Mouse (Mus musculus) lung, embryonic 14.5 days (tissue): ENCODE measurements around the gene Rarres2. TPM values are rescaled to one million over a fixed set of nuclear protein-coding genes. Genes with fewer than 3 reads are reported as not detected.

ENCODE experiments used
- ATAC-seq: fragments of 200-750 bp; cut with Nextera tagmentation; 2 replicates; pipeline ENCODE4 v1.8.0; 2017; ENCODE audit warnings: mild to moderate bottlenecking, moderate TSS enrichment, moderate library complexity; ENCODE audit not compliant: insufficient read depth
- DNase-seq: peaks from one replicate; pipeline ENCODE4 v3.0.0-alpha.2; 2015
- H3K27ac ChIP-seq: fragments of 300-500 bp; sonication (generic); 2 replicates; pipeline ENCODE4 v1.5.1; 2014; ENCODE audit warnings: low read depth, mild to moderate bottlenecking, moderate library complexity
- H3K27me3 ChIP-seq: fragments of 300-500 bp; sonication (generic); 2 replicates; pipeline ENCODE4 v1.6.1; 2014; ENCODE audit warnings: low read length, control low read depth; ENCODE audit not compliant: insufficient read depth
- H3K36me3 ChIP-seq: fragments of 300-500 bp; sonication (generic); 2 replicates; pipeline ENCODE4 v1.6.1; 2014; ENCODE audit warnings: control low read depth; ENCODE audit not compliant: insufficient read depth
- H3K4me1 ChIP-seq: fragments of 300-500 bp; sonication (generic); 2 replicates; pipeline ENCODE4 v1.6.1; 2014; ENCODE audit warnings: antibody characterized with exemption, control low read depth; ENCODE audit not compliant: insufficient read depth
- H3K4me2 ChIP-seq: fragments of 300-500 bp; sonication (generic); 2 replicates; pipeline ENCODE4 v1.6.1; 2014; ENCODE audit warnings: mild to moderate bottlenecking
- H3K4me3 ChIP-seq: fragments of 300-500 bp; sonication (generic); 2 replicates; pipeline ENCODE4 v1.5.1; 2014; ENCODE audit warnings: low read depth, low read length
- H3K9ac ChIP-seq: fragments of 300-500 bp; sonication (generic); 2 replicates; pipeline ENCODE4 v1.6.1; 2014
- H3K9me3 ChIP-seq: fragments of 300-500 bp; sonication (generic); 2 replicates; pipeline ENCODE4 v1.6.1; 2016; ENCODE audit warnings: low read depth, low read length, control low read depth
- CTCF ChIP-seq: IDR thresholded peaks from 2 replicates; pipeline ENCODE4 v1.5.1; 2016; ENCODE audit warnings: antibody characterized with exemption, low read depth
- WGBS: fragments of 180-500 bp; shearing (Covaris S2); extraction: QIAGEN DNeasy Blood & Tissue Kit; methylation state at CpG from one replicate; pipeline ENCODE4 v1.1.7; 2014; 5-methylcytosine and 5-hydroxymethylcytosine counted together
- polyA plus RNA-seq: library from polyadenylated mRNA; unstranded; fragments of >200 nt; fragmentation: Nextera tagmentation; extraction: Ambion mirVana; gene quantifications from 2 replicates; pipeline ENCODE4 v1.2.1, GENCODE M21; 2014

The Rarres2 gene
- polyA plus RNA-seq, 1 experiment from 2014 or later, result 43.1 TPM

DNA sequence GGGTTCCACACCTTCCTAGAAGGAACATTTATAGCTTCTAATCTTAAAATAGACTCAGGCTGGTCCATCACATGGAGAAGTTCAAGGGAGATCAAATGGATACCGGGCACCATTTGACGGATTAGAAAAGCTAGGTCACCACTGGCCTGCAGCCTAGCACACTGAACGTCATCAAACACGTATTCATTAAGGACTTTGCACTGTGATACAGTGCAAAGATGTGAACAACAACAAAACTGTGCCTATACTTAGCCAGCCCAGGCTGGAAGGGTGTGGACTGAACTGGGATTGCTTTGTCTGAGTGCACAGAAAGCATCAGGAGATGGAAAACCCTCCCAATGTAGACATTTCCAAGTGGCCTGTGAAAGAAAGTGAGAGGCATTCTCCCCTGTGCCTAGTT, 18.8 kb downstream of the Rarres2 start:
- Histone ChIP-seq H3K27ac (peak overlapping the region; percentile 98), H3K9ac (peak overlapping the region; percentile 71; the same call in 1 of the 2 replicates), H3K4me3 (peak overlapping the region; percentile 49), H3K4me1 (no peaks in the 10 kb centered on the region; the same call in 1 of the 2 replicates), H3K4me2 (peak overlapping the region; percentile 79), H3K27me3 (no peaks in the 10 kb centered on the region), H3K36me3 (no peaks in the 10 kb centered on the region), H3K9me3 (no peaks in the 10 kb centered on the region)
- WGBS, result 78% methylated on average over 4 of the region's 4 CpGs
- TF ChIP-seq CTCF, result no peak
- DNase-seq, result no peak
- ATAC-seq, result no peak

DNA sequence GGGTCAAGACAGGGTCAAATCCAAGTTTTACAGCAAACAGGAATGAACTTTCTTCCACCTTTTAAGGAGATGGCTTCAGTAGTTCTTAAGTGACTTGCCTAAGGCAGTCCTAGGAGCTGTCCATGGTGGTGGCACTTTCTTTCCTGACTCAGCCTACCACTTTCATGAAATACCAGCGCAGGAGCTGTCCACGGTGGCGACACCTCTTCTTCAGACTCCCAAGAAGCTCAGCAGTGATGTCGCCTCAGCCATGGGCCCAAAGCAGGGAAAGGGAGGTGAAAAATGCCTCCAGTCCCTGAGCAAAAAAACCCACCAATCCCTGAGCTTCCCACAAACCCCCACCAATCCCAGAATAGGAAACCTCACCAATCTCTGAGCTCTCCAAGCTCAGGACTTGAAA, 19.7 kb downstream of the Rarres2 start:
- Histone ChIP-seq H3K9ac (no peak overlapping the region), H3K27me3 (no peaks in the 10 kb centered on the region), H3K4me3 (no peak overlapping the region), H3K4me1 (no peaks in the 10 kb centered on the region; the same call in 1 of the 2 replicates), H3K9me3 (no peaks in the 10 kb centered on the region), H3K36me3 (no peaks in the 10 kb centered on the region), H3K4me2 (no peak overlapping the region), H3K27ac (no peak overlapping the region)
- ATAC-seq (no peak), DNase-seq (peak; percentile 77)
- no peak for TF ChIP-seq CTCF
- WGBS, result 70% methylated on average over 4 of the region's 4 CpGs

DNA sequence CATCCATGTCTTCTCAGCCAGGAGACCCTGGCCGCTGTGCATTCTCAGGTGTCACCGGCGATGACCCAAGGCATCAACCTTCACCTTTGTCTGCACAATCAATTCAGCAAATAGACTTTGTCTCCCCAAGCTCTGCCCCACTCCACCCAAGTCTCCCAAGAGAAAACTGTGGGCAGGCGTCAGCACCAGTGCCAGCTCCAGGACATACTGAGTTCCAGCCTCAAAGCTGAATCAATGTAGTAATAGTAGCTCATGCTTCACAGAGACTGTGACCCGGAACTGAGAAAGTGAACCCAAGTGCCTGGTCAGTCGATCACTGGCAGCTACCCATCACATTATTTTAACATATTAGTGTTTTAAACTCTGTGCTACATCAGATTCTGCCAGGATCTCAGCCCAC, 24.3 kb downstream of the Rarres2 start:
- no peak for DNase-seq
- WGBS, result 81% methylated on average over 6 of the region's 6 CpGs
- H3K9ac ChIP-seq, result no peak overlapping the region
- no peaks in the 10 kb centered on the region for H3K36me3 ChIP-seq
- no peaks in the 10 kb centered on the region for H3K27me3 ChIP-seq
- ATAC-seq, result no peak
- no peaks in the 10 kb centered on the region for H3K4me1 ChIP-seq
- H3K4me3 ChIP-seq, result no peak overlapping the region
- no peak overlapping the region for H3K4me2 ChIP-seq
- H3K9me3 ChIP-seq, result no peaks in the 10 kb centered on the region
- H3K27ac ChIP-seq, result no peak overlapping the region
- no peak for TF ChIP-seq CTCF

GRCm38 (mm10) chr6:48546858-48547257, 25.7 kb downstream of the Rarres2 start:
- WGBS, result 44% methylated on average over 4 of the region's 4 CpGs
- no peak overlapping the region for H3K4me2 ChIP-seq
- no peak for ATAC-seq
- H3K36me3 ChIP-seq, result no peaks in the 10 kb centered on the region
- H3K9ac ChIP-seq, result no peak overlapping the region
- no peaks in the 10 kb centered on the region for H3K9me3 ChIP-seq
- no peak for TF ChIP-seq CTCF
- DNase-seq, result no peak
- H3K4me3 ChIP-seq, result no peak overlapping the region
- no peak overlapping the region for H3K27ac ChIP-seq
- H3K4me1 ChIP-seq, result peaks cover 5% of the 10 kb centered on the region
- H3K27me3 ChIP-seq, result no peaks in the 10 kb centered on the region

GRCm38 (mm10) chr6:48546271-48546670, 26.3 kb downstream of the Rarres2 start:
- Histone ChIP-seq H3K36me3 (no peaks in the 10 kb centered on the region), H3K27me3 (no peaks in the 10 kb centered on the region), H3K4me3 (no peak overlapping the region), H3K4me1 (peaks cover 7% of the 10 kb centered on the region), H3K9me3 (no peaks in the 10 kb centered on the region), H3K9ac (no peak overlapping the region), H3K27ac (no peak overlapping the region), H3K4me2 (no peak overlapping the region)
- DNase-seq (peak; percentile 55), ATAC-seq (no peak)
- peak; percentile 71 for TF ChIP-seq CTCF
- 63% methylated on average over 1 of the region's 1 CpGs for WGBS

DNA sequence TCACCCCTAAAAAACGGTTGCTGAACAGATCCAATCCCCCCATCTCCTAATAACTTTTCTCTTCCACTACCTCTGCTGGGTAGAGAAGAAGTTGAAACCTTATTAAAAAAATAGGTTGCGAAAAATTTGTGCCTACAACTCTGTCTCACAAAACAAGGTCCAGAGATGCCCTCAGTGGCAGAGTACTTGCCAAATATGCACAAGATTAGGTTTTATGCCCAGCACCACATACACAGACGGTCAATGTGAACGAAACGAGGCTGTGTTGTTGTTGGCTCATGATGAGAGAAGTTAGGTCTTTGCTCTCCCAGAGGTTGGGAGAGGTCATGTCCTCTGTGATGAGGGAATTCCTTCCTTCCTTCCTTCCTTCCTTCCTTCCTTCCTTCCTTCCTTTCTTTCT, 27.3 kb downstream of the Rarres2 start:
- H3K9me3 ChIP-seq, result no peaks in the 10 kb centered on the region
- peaks cover 7% of the 10 kb centered on the region for H3K4me1 ChIP-seq
- H3K27ac ChIP-seq, result no peak overlapping the region
- no peak for TF ChIP-seq CTCF
- no peak for ATAC-seq
- DNase-seq, result no peak
- no peak overlapping the region for H3K4me3 ChIP-seq
- WGBS, result 61% methylated on average over 5 of the region's 5 CpGs
- no peak overlapping the region for H3K4me2 ChIP-seq
- H3K36me3 ChIP-seq, result no peaks in the 10 kb centered on the region
- H3K27me3 ChIP-seq, result no peaks in the 10 kb centered on the region
- H3K9ac ChIP-seq, result no peak overlapping the region

- Histone ChIP-seq H3K9me3 (no peaks in the 10 kb centered on the region), H3K9ac (no peak overlapping the region), H3K4me2 (no peak overlapping the region), H3K27ac (no peak overlapping the region), H3K36me3 (no peaks in the 10 kb centered on the region), H3K4me3 (no peak overlapping the region), H3K27me3 (no peaks in the 10 kb centered on the region), H3K4me1 (peaks cover 7% of the 10 kb centered on the region)
- WGBS, result 75% methylated on average over 3 of the region's 3 CpGs
- ATAC-seq, result no peak
- no peak for TF ChIP-seq CTCF
- DNase-seq, result no peak
Observed at GRCm38 (mm10) chr6:48542631-48543030, 30.0 kb downstream of the Rarres2 start.
